Mouse (Mus musculus) liver, postnatal 0 days (tissue): ENCODE data around the gene Cdk6.

Source experiments
- CTCF ChIP-seq: sonication (generic); IDR thresholded peaks from 2 replicates; pipeline ENCODE4 v1.5.1; 2016; ENCODE audit warnings: antibody characterized with exemption, low read depth
- EP300 ChIP-seq: IDR thresholded peaks from 2 replicates; pipeline ENCODE4 v1.6.1; 2016; ENCODE audit warnings: antibody characterized with exemption, low read depth, mild to moderate bottlenecking

GRCm38 (mm10) chr5:3512584-3512983 is 171.3 kb downstream of the Cdk6 start:
- peak; percentile 80 for TF ChIP-seq EP300
- peak; percentile 60 for TF ChIP-seq CTCF
